Comparison of ENCODE assay signal across 26 mouse cellular contexts in genomic region chr15:79733640-79734039, GRCm38 (mm10). TPM values are rescaled to one million over a fixed set of nuclear protein-coding genes. Genes with fewer than 3 reads are reported as not detected.
DNase-seq lines count a peak whose midpoint lies in the region; ATAC-seq and TF ChIP-seq lines count a peak whose summit lies in the region.
"Had no signal": no experiment of that assay in that cellular context is flagged by ENCODE, and none has a peak within 500 bp of the region (broad histone marks: within the 10 kb centered on the region; RNA-seq: fewer than 3 reads in every experiment).

No protein-coding gene starts in this region.

- no peaks in the 10 kb centered on the region for H3K27me3 ChIP-seq in heart, embryonic 10.5 days (ENCODE audit: insufficient read depth, poor library complexity, severe bottlenecking)
- no peaks in the 10 kb centered on the region for H3K27me3 ChIP-seq in liver, adult 2 months (ENCODE audit: control insufficient read depth, insufficient read depth, low read length)
- H3K27me3 ChIP-seq in liver, embryonic 12.5 days (replicated peaks): no peaks in the 10 kb centered on the region
- H3K27me3 ChIP-seq: CH12.LX; forebrain, embryonic 13.5 days; intestine, embryonic 15.5 days; limb, embryonic 12.5 days; megakaryocyte, embryonic 14.5 days; midbrain, embryonic 13.5 days; neural tube, embryonic 12.5 days; Patski had no signal

- no peak for TF ChIP-seq CTCF in liver, adult 2 months (IDR thresholded peaks at IDR 0.05; ENCODE audit: low read depth, low read length)
- no peak for TF ChIP-seq CTCF in olfactory bulb, adult 2 months (IDR thresholded peaks at IDR 0.05; ENCODE audit: insufficient read depth, low read depth, low read length)

- peaks cover 22% of the 10 kb centered on the region; the same call in 1 of the 2 replicates for H3K4me1 ChIP-seq in heart, embryonic 10.5 days
- H3K4me1 ChIP-seq in liver, adult 2 months (ENCODE audit: control insufficient read depth, insufficient read depth, low read length): peaks cover 37% of the 10 kb centered on the region
- H3K4me1 ChIP-seq in liver, embryonic 12.5 days: no peaks in the 10 kb centered on the region
- peaks cover 38% of the 10 kb centered on the region for H3K4me1 ChIP-seq in olfactory bulb, adult 2 months (ENCODE audit: control insufficient read depth, insufficient read depth, low read length)
- H3K4me1 ChIP-seq: limb, embryonic 12.5 days; neural tube, embryonic 12.5 days had no signal

- no peak overlapping the region for H3K9ac ChIP-seq in liver, adult 2 months (ENCODE audit: low read depth, low read length)
- H3K9ac ChIP-seq in liver, embryonic 12.5 days: no peak overlapping the region
- H3K9ac ChIP-seq: forebrain, embryonic 13.5 days; intestine, embryonic 15.5 days; limb, embryonic 12.5 days; midbrain, embryonic 13.5 days; neural tube, embryonic 12.5 days had no signal

- TF ChIP-seq POLR2A in liver, adult 2 months (IDR thresholded peaks at IDR 0.05; ENCODE audit: extremely low read depth, insufficient read depth, low read length): no peak
- TF ChIP-seq POLR2A in olfactory bulb, adult 2 months (IDR thresholded peaks at IDR 0.05; ENCODE audit: insufficient read depth, low read depth, low read length): no peak

- no peak for ATAC-seq in liver, embryonic 12.5 days
- ATAC-seq in granulocyte monocyte progenitor cell, adult 5-6 weeks (replicated peaks; ENCODE audit: poor library complexity, severe bottlenecking): peak; percentile 67
- ATAC-seq: forebrain, embryonic 13.5 days; hindbrain, embryonic 16.5 days; intestine, embryonic 15.5 days; midbrain, embryonic 13.5 days; Patski had no signal

- peaks cover 81% of the 10 kb centered on the region for H3K36me3 ChIP-seq in heart, embryonic 10.5 days
- peaks cover 32% of the 10 kb centered on the region for H3K36me3 ChIP-seq in liver, adult 2 months (ENCODE audit: control insufficient read depth, insufficient read depth, low read length)
- H3K36me3 ChIP-seq in liver, embryonic 12.5 days: peaks cover 72% of the 10 kb centered on the region

- no peak overlapping the region for H3K4me3 ChIP-seq in heart, embryonic 10.5 days
- no peak overlapping the region for H3K4me3 ChIP-seq in liver, adult 2 months (ENCODE audit: insufficient read depth, low read depth, low read length)
- no peak overlapping the region for H3K4me3 ChIP-seq in liver, embryonic 12.5 days
- no peak overlapping the region for H3K4me3 ChIP-seq in olfactory bulb, adult 2 months (ENCODE audit: insufficient read depth, low read depth, low read length)
- H3K4me3 ChIP-seq: forebrain, embryonic 13.5 days; hindbrain, embryonic 10.5 days; intestine, embryonic 15.5 days; limb, embryonic 12.5 days; megakaryocyte, embryonic 14.5 days; midbrain, embryonic 13.5 days; neural tube, embryonic 12.5 days had no signal

- no peaks in the 10 kb centered on the region for H3K9me3 ChIP-seq in heart, embryonic 10.5 days
- H3K9me3 ChIP-seq in liver, embryonic 12.5 days (replicated peaks): no peaks in the 10 kb centered on the region
- H3K9me3 ChIP-seq: forebrain, embryonic 13.5 days; G1E; hindbrain, embryonic 10.5 days; intestine, embryonic 15.5 days; limb, embryonic 12.5 days; megakaryocyte, embryonic 14.5 days; midbrain, embryonic 13.5 days; neural tube, embryonic 12.5 days had no signal

- no peak overlapping the region for H3K4me2 ChIP-seq in liver, embryonic 12.5 days
- H3K4me2 ChIP-seq: forebrain, embryonic 13.5 days; intestine, embryonic 15.5 days; limb, embryonic 12.5 days; midbrain, embryonic 13.5 days; neural tube, embryonic 12.5 days had no signal

- H3K79me2 ChIP-seq in liver, adult 2 months (ENCODE audit: control insufficient read depth, insufficient read depth, low read length): no peaks in the 10 kb centered on the region; the same call in 1 of the 2 replicates

- H3K27ac ChIP-seq in heart, embryonic 10.5 days: 0 out of 2 replicates have a peak overlapping the region, but pooled peaks have one; percentile 84
- H3K27ac ChIP-seq in liver, adult 2 months (replicated peaks; ENCODE audit: insufficient read depth, low read depth, low read length): peak overlapping the region; percentile 79
- H3K27ac ChIP-seq in liver, embryonic 12.5 days: no peak overlapping the region
- peak overlapping the region; percentile 82 for H3K27ac ChIP-seq in olfactory bulb, adult 2 months (ENCODE audit: insufficient read depth, low read depth, low read length)
- H3K27ac ChIP-seq: forebrain, embryonic 13.5 days; hindbrain, embryonic 10.5 days; intestine, embryonic 15.5 days; limb, embryonic 12.5 days; midbrain, embryonic 13.5 days; neural tube, embryonic 12.5 days had no signal

- 68% methylated on average over 4 of the region's 4 CpGs for WGBS in heart, embryonic 10.5 days
- 44% methylated on average over 4 of the region's 4 CpGs for WGBS in liver, adult 2 months
- WGBS in liver, embryonic 12.5 days (ENCODE audit: insufficient replicate concordance): 68% methylated on average over 4 of the region's 4 CpGs
- 74% methylated on average over 4 of the region's 4 CpGs for WGBS in olfactory bulb, adult 2 months

- DNase-seq in heart, embryonic 10.5 days (ENCODE audit: low spot score): no peak
- no peak for DNase-seq in heart, adult 11 months
- peak; percentile 62 for DNase-seq in liver, adult 2 months (ENCODE audit: extremely low read depth, low read depth, low spot score)
- DNase-seq in spleen, postnatal 14 days (ENCODE audit: low spot score in 2 of 2): no peak
- DNase-seq: B cell, adult 2 months; cerebellum, adult 8-10 months; gastrocnemius, postnatal 10 days; kidney, adult 8-10 months; kidney, postnatal 10 days; lung, adult 18-20 months; lung, postnatal 10 days; thymus, postnatal 14 days had no signal

RNA-seq across cellular contexts. Expression of gene Sun2, which starts 8.7 kb away (rescaled TPM):
- polyA plus RNA-seq in heart, embryonic 10.5 days (2016; fragmentation: Nextera tagmentation; extraction: Ambion mirVana): 2.4 and 2.9 TPM in 2 replicates
- total RNA-seq in liver, adult 2 months (2014; rRNA removed): 33.9 and 45.8 TPM in 2 replicates
- polyA plus RNA-seq in liver, adult 2 months (2012; rRNA removed): 29.7 and 33.4 TPM in 2 replicates
- polyA plus RNA-seq in liver, embryonic 12.5 days (2016; fragmentation: Nextera tagmentation; extraction: Ambion mirVana): 1.6 and 2.9 TPM in 2 replicates
- 120 and 133 TPM in 2 replicates for total RNA-seq in granulocyte monocyte progenitor cell, adult 5-6 weeks (2014; fragmentation: Nextera tagmentation)
- total RNA-seq in granulocyte monocyte progenitor cell, adult 5-6 weeks (2017): 227 and 268 TPM in 2 replicates
- polyA plus RNA-seq in olfactory bulb, adult 2 months (2012; ENCODE audit: insufficient read depth, insufficient read length, low replicate concordance, missing spikeins): 247 TPM in 1 of 2 replicates, not detected in the other

RNA-seq across cellular contexts. Expression of gene Gtpbp1, which starts 43.0 kb away (rescaled TPM):
- polyA plus RNA-seq in heart, embryonic 10.5 days (2016; fragmentation: Nextera tagmentation; extraction: Ambion mirVana): 38.1 and 38.3 TPM in 2 replicates
- total RNA-seq in liver, adult 2 months (2014; rRNA removed): 8.1 and 8.5 TPM in 2 replicates
- polyA plus RNA-seq in liver, adult 2 months (2012; rRNA removed): 12.8 and 13.2 TPM in 2 replicates
- 48.3 and 50.0 TPM in 2 replicates for polyA plus RNA-seq in liver, embryonic 12.5 days (2016; fragmentation: Nextera tagmentation; extraction: Ambion mirVana)
- total RNA-seq in granulocyte monocyte progenitor cell, adult 5-6 weeks (2014; fragmentation: Nextera tagmentation): 45.8 and 52.4 TPM in 2 replicates
- 47.0 and 59.9 TPM in 2 replicates for total RNA-seq in granulocyte monocyte progenitor cell, adult 5-6 weeks (2017)
- polyA plus RNA-seq in olfactory bulb, adult 2 months (2012; ENCODE audit: insufficient read depth, insufficient read length, low replicate concordance, missing spikeins): not detected in 2 replicates

RNA-seq across cellular contexts. Expression of gene Dnal4, which starts 44.0 kb away (rescaled TPM):
- polyA plus RNA-seq in heart, embryonic 10.5 days (2016; fragmentation: Nextera tagmentation; extraction: Ambion mirVana): 37.3 and 48.0 TPM in 2 replicates
- 4.5 and 6.2 TPM in 2 replicates for total RNA-seq in liver, adult 2 months (2014; rRNA removed)
- 14.2 and 14.9 TPM in 2 replicates for polyA plus RNA-seq in liver, adult 2 months (2012; rRNA removed)
- 13.5 and 14.0 TPM in 2 replicates for polyA plus RNA-seq in liver, embryonic 12.5 days (2016; fragmentation: Nextera tagmentation; extraction: Ambion mirVana)
- total RNA-seq in granulocyte monocyte progenitor cell, adult 5-6 weeks (2014; fragmentation: Nextera tagmentation): 9.5 and 27.7 TPM in 2 replicates
- total RNA-seq in granulocyte monocyte progenitor cell, adult 5-6 weeks (2017): 11.6 and 13.5 TPM in 2 replicates
- not detected in 2 replicates for polyA plus RNA-seq in olfactory bulb, adult 2 months (2012; ENCODE audit: insufficient read depth, insufficient read length, low replicate concordance, missing spikeins)

RNA-seq across cellular contexts. Expression of gene Josd1, which starts 45.9 kb away (rescaled TPM):
- polyA plus RNA-seq in heart, embryonic 10.5 days (2016; fragmentation: Nextera tagmentation; extraction: Ambion mirVana): 18.4 and 21.0 TPM in 2 replicates
- total RNA-seq in liver, adult 2 months (2014; rRNA removed): 19.0 and 25.6 TPM in 2 replicates
- 21.9 and 22.6 TPM in 2 replicates for polyA plus RNA-seq in liver, adult 2 months (2012; rRNA removed)
- 37.7 and 38.3 TPM in 2 replicates for polyA plus RNA-seq in liver, embryonic 12.5 days (2016; fragmentation: Nextera tagmentation; extraction: Ambion mirVana)
- total RNA-seq in granulocyte monocyte progenitor cell, adult 5-6 weeks (2014; fragmentation: Nextera tagmentation): 22.7 and 24.9 TPM in 2 replicates
- total RNA-seq in granulocyte monocyte progenitor cell, adult 5-6 weeks (2017): 19.2 and 23.6 TPM in 2 replicates
- polyA plus RNA-seq in olfactory bulb, adult 2 months (2012; ENCODE audit: insufficient read depth, insufficient read length, low replicate concordance, missing spikeins): not detected in 2 replicates

Comparison
In these comparisons a context has a peak if more than half of its experiments do, and no peak if none do; other contexts are left out.
1. RNA of gene Dnal4, which starts 44.0 kb away (polyA plus RNA-seq): 37.3 to 48.0 TPM in heart, embryonic 10.5 days, 14.2 to 14.9 TPM in liver, adult 2 months and 13.5 to 14.0 TPM in liver, embryonic 12.5 days; not detected in olfactory bulb, adult 2 months; every median in the first group is over 10 times any median in the second.